Mouse (Mus musculus): Measurements from ENCODE around the gene Hid1. TPM values are rescaled to one million over a fixed set of nuclear protein-coding genes. Genes with fewer than 3 reads are reported as not detected.
A peak's percentile ranks its signal among the peaks of the same experiment; 100 is the strongest.

Hid1 gene
- polyA plus RNA-seq, 1 experiment from 2014 or later = 1.1 TPM

GRCm38 (mm10) chr11:115303167-115303566 lies 64.4 kb downstream of the Hid1 start:
- TF ChIP-seq CTCF (IDR thresholded peaks at IDR 0.05; ENCODE audit: low read depth) = no peak
- no peak for TF ChIP-seq EP300 (IDR thresholded peaks at IDR 0.05; ENCODE audit: low read depth)
- Histone ChIP-seq H3K4me1 (ENCODE audit: insufficient read depth) (no peaks in the 10 kb centered on the region), H3K9me3 (ENCODE audit: low read length) (no peaks in the 10 kb centered on the region), H3K4me2 (ENCODE audit: low read depth, low read length) (no peak overlapping the region), H3K27ac (ENCODE audit: low read depth) (no peak overlapping the region), H3K27me3 (ENCODE audit: insufficient read depth, low read length) (no peaks in the 10 kb centered on the region), H3K4me3 (ENCODE audit: low read depth, low read length) (no peak overlapping the region), H3K9ac (replicated peaks) (no peak overlapping the region), H3K36me3 (replicated peaks; ENCODE audit: insufficient read depth, low read length) (no peaks in the 10 kb centered on the region)
- no peak for DNase-seq
- ATAC-seq = peak; percentile 55; the same call in 1 of the 2 replicates
- 48% methylated on average over 8 of the region's 8 CpGs for WGBS (ENCODE audit: insufficient replicate concordance)

GRCm38 (mm10) chr11:115301351-115301750 lies 66.2 kb downstream of the Hid1 start:
- WGBS (ENCODE audit: insufficient replicate concordance) = 82% methylated on average over 2 of the region's 2 CpGs
- no peak overlapping the region for H3K4me3 ChIP-seq (ENCODE audit: low read depth, low read length)
- no peaks in the 10 kb centered on the region for H3K36me3 ChIP-seq (replicated peaks; ENCODE audit: insufficient read depth, low read length)
- DNase-seq = no peak
- H3K9ac ChIP-seq (replicated peaks) = no peak overlapping the region
- TF ChIP-seq CTCF (IDR thresholded peaks at IDR 0.05; ENCODE audit: low read depth) (no peak), EP300 (IDR thresholded peaks at IDR 0.05; ENCODE audit: low read depth) (no peak)
- no peak overlapping the region for H3K27ac ChIP-seq (ENCODE audit: low read depth)
- H3K27me3 ChIP-seq (ENCODE audit: insufficient read depth, low read length) = peaks cover 4% of the 10 kb centered on the region; the same call in 1 of the 2 replicates
- no peak overlapping the region for H3K4me2 ChIP-seq (ENCODE audit: low read depth, low read length)
- peaks cover 3% of the 10 kb centered on the region; the same call in 1 of the 2 replicates for H3K4me1 ChIP-seq (ENCODE audit: insufficient read depth)
- no peaks in the 10 kb centered on the region for H3K9me3 ChIP-seq (ENCODE audit: low read length)
- no peak for ATAC-seq

- no peak for DNase-seq
- no peak for ATAC-seq
- Histone ChIP-seq H3K27ac (ENCODE audit: low read depth) (no peak overlapping the region), H3K4me1 (ENCODE audit: insufficient read depth) (peaks cover 3% of the 10 kb centered on the region; the same call in 1 of the 2 replicates), H3K9me3 (ENCODE audit: low read length) (no peaks in the 10 kb centered on the region), H3K27me3 (ENCODE audit: insufficient read depth, low read length) (peaks cover 4% of the 10 kb centered on the region; the same call in 1 of the 2 replicates), H3K4me2 (ENCODE audit: low read depth, low read length) (no peak overlapping the region), H3K4me3 (ENCODE audit: low read depth, low read length) (no peak overlapping the region), H3K36me3 (replicated peaks; ENCODE audit: insufficient read depth, low read length) (no peaks in the 10 kb centered on the region), H3K9ac (replicated peaks) (no peak overlapping the region)
- TF ChIP-seq CTCF (IDR thresholded peaks at IDR 0.05; ENCODE audit: low read depth) (no peak), EP300 (IDR thresholded peaks at IDR 0.05; ENCODE audit: low read depth) (no peak)
- WGBS (ENCODE audit: insufficient replicate concordance) = 76% methylated on average over 4 of the region's 4 CpGs
These were observed 66.8 kb downstream of the Hid1 start for GRCm38 (mm10) chr11:115300745-115301144.

- H3K4me3 ChIP-seq (ENCODE audit: low read depth, low read length) = no peak overlapping the region
- ATAC-seq = no peak
- peaks cover 4% of the 10 kb centered on the region; the same call in 1 of the 2 replicates for H3K27me3 ChIP-seq (ENCODE audit: insufficient read depth, low read length)
- no peaks in the 10 kb centered on the region for H3K9me3 ChIP-seq (ENCODE audit: low read length)
- WGBS (ENCODE audit: insufficient replicate concordance) = 61% methylated on average over 8 of the region's 8 CpGs
- H3K27ac ChIP-seq (ENCODE audit: low read depth) = peak overlapping the region; percentile 66; the same call in 1 of the 2 replicates
- peak overlapping the region; percentile 70 for H3K4me2 ChIP-seq (ENCODE audit: low read depth, low read length)
- no peak for TF ChIP-seq EP300 (IDR thresholded peaks at IDR 0.05; ENCODE audit: low read depth)
- TF ChIP-seq CTCF (IDR thresholded peaks at IDR 0.05; ENCODE audit: low read depth) = no peak
- no peak overlapping the region for H3K9ac ChIP-seq (replicated peaks)
- H3K4me1 ChIP-seq (ENCODE audit: insufficient read depth) = peaks cover 8% of the 10 kb centered on the region
- DNase-seq = no peak
- H3K36me3 ChIP-seq (replicated peaks; ENCODE audit: insufficient read depth, low read length) = 0 out of 2 replicates have a peak, but pooled peaks cover 2% of the 10 kb centered on the region
These were observed 69.4 kb downstream of the Hid1 start for GRCm38 (mm10) chr11:115298160-115298559.

Other genes starting within 250 kb of the Hid1 start
- gene Cd300lf, start 233.8 kb downstream of the Hid1 start, polyA plus RNA-seq (2015; fragmentation: Nextera tagmentation; extraction: Ambion mirVana) = 8.5 and 9.3 TPM in 2 replicates
- 101 and 115 TPM in 2 replicates for gene Slc9a3r1, start 204.4 kb downstream of the Hid1 start, polyA plus RNA-seq (2015; fragmentation: Nextera tagmentation; extraction: Ambion mirVana)
- gene Tmem104, start 180.3 kb downstream of the Hid1 start, polyA plus RNA-seq (2015; fragmentation: Nextera tagmentation; extraction: Ambion mirVana) = 5.7 and 7.1 TPM in 2 replicates
- 16.5 and 16.7 TPM in 2 replicates for gene Nat9, start 179.9 kb downstream of the Hid1 start, polyA plus RNA-seq (2015; fragmentation: Nextera tagmentation; extraction: Ambion mirVana)
- gene Grin2c, start 100.5 kb downstream of the Hid1 start, polyA plus RNA-seq (2015; fragmentation: Nextera tagmentation; extraction: Ambion mirVana) = 0.04 and 0.09 TPM in 2 replicates
- gene Fdxr, start 90.7 kb downstream of the Hid1 start, polyA plus RNA-seq (2015; fragmentation: Nextera tagmentation; extraction: Ambion mirVana) = 7.0 and 7.3 TPM in 2 replicates
- gene Fads6, start 70.1 kb downstream of the Hid1 start, polyA plus RNA-seq (2015; fragmentation: Nextera tagmentation; extraction: Ambion mirVana) = 4.6 and 4.9 TPM in 2 replicates
- gene Otop2, start 60.6 kb downstream of the Hid1 start, polyA plus RNA-seq (2015; fragmentation: Nextera tagmentation; extraction: Ambion mirVana) = not detected in 2 replicates
- 0.29 and 0.46 TPM in 2 replicates for gene Ush1g, start 45.7 kb downstream of the Hid1 start, polyA plus RNA-seq (2015; fragmentation: Nextera tagmentation; extraction: Ambion mirVana)
- gene Otop3, start 33.0 kb downstream of the Hid1 start, polyA plus RNA-seq (2015; fragmentation: Nextera tagmentation; extraction: Ambion mirVana) = not detected in 2 replicates
- 1.3 and 1.5 TPM in 2 replicates for gene Cdr2l, start 14.2 kb upstream of the Hid1 start, polyA plus RNA-seq (2015; fragmentation: Nextera tagmentation; extraction: Ambion mirVana)
- gene Mrpl58, start 36.0 kb upstream of the Hid1 start, polyA plus RNA-seq (2015; fragmentation: Nextera tagmentation; extraction: Ambion mirVana) = 88.0 and 91.6 TPM in 2 replicates
- gene Atp5h, start 52.2 kb upstream of the Hid1 start, polyA plus RNA-seq (2015; fragmentation: Nextera tagmentation; extraction: Ambion mirVana) = 857 and 872 TPM in 2 replicates
- 5.4 and 6.3 TPM in 2 replicates for gene Kctd2, start 52.4 kb upstream of the Hid1 start, polyA plus RNA-seq (2015; fragmentation: Nextera tagmentation; extraction: Ambion mirVana)
- gene Trim80, start 72.8 kb upstream of the Hid1 start, polyA plus RNA-seq (2015; fragmentation: Nextera tagmentation; extraction: Ambion mirVana) = 2.1 and 2.8 TPM in 2 replicates
- 10.4 and 11.5 TPM in 2 replicates for gene Slc16a5, start 94.7 kb upstream of the Hid1 start, polyA plus RNA-seq (2015; fragmentation: Nextera tagmentation; extraction: Ambion mirVana)
- 2.9 and 3.9 TPM in 2 replicates for gene Armc7, start 107.9 kb upstream of the Hid1 start, polyA plus RNA-seq (2015; fragmentation: Nextera tagmentation; extraction: Ambion mirVana)
- 46.5 and 48.3 TPM in 2 replicates for gene Nt5c, start 124.1 kb upstream of the Hid1 start, polyA plus RNA-seq (2015; fragmentation: Nextera tagmentation; extraction: Ambion mirVana)
- gene Jpt1, start 146.6 kb upstream of the Hid1 start, polyA plus RNA-seq (2015; fragmentation: Nextera tagmentation; extraction: Ambion mirVana) = 114 and 117 TPM in 2 replicates
- gene Sumo2, start 168.5 kb upstream of the Hid1 start, polyA plus RNA-seq (2015; fragmentation: Nextera tagmentation; extraction: Ambion mirVana) = 281 and 283 TPM in 2 replicates
- gene Nup85, start 196.7 kb upstream of the Hid1 start, polyA plus RNA-seq (2015; fragmentation: Nextera tagmentation; extraction: Ambion mirVana) = 41.8 and 46.0 TPM in 2 replicates
- 46.4 and 48.9 TPM in 2 replicates for gene Mrps7, start 236.2 kb upstream of the Hid1 start, polyA plus RNA-seq (2015; fragmentation: Nextera tagmentation; extraction: Ambion mirVana)
- gene Gga3, start 236.3 kb upstream of the Hid1 start, polyA plus RNA-seq (2015; fragmentation: Nextera tagmentation; extraction: Ambion mirVana) = 3.0 and 3.5 TPM in 2 replicates
- gene Mif4gd, start 245.2 kb upstream of the Hid1 start, polyA plus RNA-seq (2015; fragmentation: Nextera tagmentation; extraction: Ambion mirVana) = 37.9 and 39.9 TPM in 2 replicates

Measured in liver, postnatal 0 days (tissue).